Mouse (Mus musculus) kidney, adult 18-20 months (tissue): ENCODE results near the gene Bmt2.
A peak's percentile ranks its signal among the peaks of the same experiment; 100 is the strongest.

Experiments used
- DNase-seq: peaks from one replicate; pipeline ENCODE4 v3.0.0; 2021

Gene Bmt2

GRCm38 (mm10) chr6:13677818-13678282 is at the start of gene Bmt2:
Gene Bmt2, minus strand, starts transcription at chr6:13677966.
- DNase-seq, result peak; percentile 99

- no peak for DNase-seq
Observed at GRCm38 (mm10) chr6:13722166-13722565, 44.4 kb upstream of the Bmt2 start.

GRCm38 (mm10) chr6:13714867-13715266 is 37.1 kb upstream of the Bmt2 start:
- DNase-seq, result no peak

- DNase-seq, result no peak
Observed at GRCm38 (mm10) chr6:13696882-13697281, 19.1 kb upstream of the Bmt2 start.

DNA sequence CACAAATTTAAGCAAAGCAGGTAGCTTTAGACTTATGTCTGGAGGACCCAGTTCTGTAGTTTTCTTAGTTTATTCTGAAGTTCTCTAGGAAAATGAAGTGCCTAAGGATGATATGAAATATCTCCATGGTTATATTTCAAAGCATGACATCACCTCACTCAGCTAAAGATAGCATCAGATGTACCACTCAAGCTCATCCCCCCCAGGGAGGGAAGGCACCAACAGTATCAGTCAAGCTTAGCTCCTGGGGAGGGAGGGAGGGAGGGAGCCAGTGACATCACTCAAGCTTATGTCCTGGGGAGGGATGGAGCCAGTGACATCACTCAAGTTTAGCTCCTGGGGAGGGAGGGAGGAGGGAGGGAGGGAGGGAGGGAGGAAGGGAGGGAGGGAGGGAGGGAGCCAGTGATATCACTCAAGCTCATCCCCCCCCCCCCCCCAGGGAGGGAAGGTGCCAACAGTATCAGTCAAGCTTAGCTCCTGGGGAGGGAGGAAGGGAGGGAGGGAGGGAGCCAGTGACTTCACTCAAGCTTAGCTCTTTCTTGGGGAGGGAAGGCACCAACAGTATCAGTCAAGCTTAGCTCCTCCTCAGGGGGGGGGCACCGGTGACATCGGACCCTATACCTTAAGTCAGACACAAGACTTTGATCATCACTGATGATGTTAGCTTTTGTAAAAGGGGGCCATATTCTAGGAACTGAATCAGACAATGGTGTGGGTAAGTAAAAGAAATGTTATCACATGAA is 17.5 kb upstream of the Bmt2 start:
- no peak for DNase-seq

DNA sequence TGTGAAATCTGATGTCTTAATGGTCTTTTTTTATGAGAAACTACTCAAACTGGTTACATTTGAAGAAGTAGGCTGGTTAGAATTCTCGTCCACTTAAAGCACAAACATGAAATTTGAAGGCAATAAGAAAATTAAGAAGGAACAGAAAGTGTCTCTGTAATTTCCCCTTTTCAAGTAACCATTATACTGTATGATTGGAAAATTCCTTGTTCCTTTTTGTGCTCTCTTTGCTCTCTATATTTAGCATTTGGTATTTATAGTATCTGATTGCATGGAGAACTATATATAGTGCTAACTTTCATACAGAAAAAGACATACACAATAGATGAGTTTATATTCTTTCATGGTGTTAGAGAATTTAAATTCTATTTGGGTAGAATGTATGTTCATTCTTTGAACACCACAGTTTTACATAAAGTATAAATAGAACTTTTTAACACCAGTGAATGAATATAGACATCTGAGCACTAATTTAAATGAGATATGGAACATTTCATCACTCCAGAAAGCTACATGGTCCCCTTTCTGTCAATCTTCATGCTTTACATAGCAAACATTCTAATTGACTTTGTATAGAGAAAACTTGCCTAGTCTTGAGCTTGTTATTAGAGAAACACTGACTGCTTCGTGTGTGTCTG is 14.0 kb upstream of the Bmt2 start:
- DNase-seq, result no peak

- DNase-seq, result no peak
Observed at GRCm38 (mm10) chr6:13690398-13690797, 12.6 kb upstream of the Bmt2 start.

DNA sequence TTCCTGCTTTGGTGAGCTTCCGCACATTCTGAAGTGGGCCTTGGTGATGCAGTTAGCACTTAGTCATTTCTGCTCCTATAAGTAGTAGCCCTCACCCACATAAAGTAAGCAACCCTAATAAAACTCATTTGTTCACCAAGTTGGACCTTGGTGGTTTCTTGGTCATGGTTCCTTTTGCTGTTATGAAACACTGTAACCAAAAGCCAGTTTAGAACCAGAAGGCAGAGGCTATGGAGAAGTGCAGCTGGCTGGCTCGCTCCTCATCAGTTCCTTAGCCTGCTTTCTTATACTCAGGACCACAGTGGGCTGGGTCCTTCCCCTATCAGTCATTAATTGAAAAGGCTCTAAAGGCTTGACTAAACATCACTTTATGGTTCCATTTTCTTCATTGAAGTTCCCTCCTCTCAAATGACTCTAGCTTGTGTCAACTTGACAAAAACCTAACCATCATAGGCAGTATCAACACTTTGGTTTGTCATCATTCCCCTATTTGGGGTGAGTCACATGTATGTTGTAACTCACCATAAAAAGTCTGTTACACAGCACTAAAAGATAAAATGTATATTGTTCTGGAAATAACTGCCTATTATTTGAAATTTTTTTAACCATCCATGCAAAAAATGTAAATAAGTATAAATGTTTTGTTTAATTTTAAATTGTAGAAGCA is 6.3 kb upstream of the Bmt2 start:
- DNase-seq, result no peak

DNA sequence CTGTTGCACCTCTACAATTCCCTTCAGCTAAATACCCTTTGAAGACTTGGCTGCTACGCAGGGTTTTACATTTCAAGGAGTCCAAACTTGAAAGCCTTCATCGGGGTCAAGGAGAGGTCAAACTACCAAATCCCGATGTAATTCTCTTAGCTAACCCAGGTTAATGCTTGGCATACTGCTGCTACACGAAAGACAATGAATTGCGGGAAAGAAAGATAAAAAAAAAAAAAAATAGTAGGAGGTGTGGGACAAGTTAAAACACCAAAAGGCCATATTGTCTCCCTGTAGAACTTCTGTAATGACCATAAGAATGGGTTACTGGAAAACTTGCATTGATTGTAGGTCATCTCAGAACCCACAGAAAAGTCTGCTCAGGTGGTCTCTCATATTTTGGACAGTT is 583 bp upstream of the Bmt2 start:
- no peak for DNase-seq

- DNase-seq, result peak; percentile 69
Observed at GRCm38 (mm10) chr6:13677141-13677761, 515 bp downstream of the Bmt2 start.

DNA sequence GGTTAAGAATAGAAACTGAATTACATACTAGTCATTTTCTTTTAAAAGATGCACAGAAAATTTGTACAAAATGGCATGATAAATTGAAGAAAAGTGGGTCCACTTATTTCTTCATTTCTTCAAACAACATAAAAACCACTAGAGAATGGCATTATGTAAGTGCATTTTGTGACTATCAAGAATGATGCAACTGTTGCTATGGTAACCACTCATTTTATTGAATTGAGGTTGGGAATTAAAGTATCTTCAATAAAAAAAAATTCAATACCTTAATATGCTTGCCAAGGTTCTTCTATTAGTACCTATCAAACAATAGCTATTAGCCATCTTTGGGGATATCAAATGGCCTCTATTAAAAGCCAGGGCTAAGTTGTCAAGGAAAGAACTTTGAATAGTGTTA is 1.6 kb downstream of the Bmt2 start:
- DNase-seq, result no peak

DNA sequence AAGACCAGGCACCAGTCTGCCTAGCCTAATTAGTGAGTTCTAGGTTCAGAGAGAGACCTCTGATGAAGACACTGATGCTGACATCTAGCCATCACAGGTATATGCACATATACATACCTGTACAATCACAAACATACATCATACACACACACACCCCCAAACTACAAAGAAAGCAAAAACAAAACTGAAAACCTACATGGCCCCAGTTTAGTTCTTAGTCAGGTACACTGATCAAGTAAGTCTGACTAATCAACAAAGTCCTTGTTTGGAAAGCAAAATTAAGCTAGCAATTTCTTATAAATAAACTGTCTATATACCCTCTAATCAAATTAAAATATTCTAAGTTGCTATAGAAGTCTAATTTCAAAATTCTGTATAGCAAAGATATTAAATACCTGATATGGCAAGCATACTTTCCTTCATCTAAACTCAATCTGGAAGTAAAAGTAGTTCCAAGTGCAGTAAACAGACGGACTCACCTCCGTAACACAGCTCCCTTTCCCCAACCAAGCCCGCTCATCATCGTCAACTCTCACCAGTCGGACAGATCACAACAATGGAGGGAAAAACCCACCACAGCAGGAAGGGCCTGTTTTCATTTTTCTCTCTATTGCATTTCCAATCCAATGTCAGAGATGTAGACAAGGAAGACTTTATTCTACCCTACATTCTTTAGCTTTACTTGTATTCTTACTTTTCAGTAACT is 3.0 kb downstream of the Bmt2 start:
- DNase-seq, result no peak

- DNase-seq, result no peak
Observed at GRCm38 (mm10) chr6:13665646-13666045, 12.1 kb downstream of the Bmt2 start.

DNA sequence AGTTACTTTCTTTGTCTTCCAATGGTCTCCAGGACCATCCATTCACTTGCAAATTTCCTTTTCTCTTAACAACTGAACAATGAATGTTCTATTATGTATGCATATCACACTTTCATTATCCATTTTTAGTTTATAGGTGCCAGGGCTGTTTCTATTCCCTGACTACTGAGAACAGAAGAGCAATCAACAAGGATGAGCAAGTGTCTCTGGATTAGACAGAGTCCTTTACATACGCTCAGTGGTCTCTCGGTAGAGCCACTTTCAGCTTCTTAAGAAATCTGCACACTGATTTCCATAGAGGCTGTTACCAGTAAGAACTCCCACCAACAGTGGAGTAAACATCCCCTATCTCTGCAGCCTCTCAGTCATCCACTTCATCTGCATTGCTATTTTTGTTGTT is 19.8 kb downstream of the Bmt2 start:
- no peak for DNase-seq

GRCm38 (mm10) chr6:13654081-13654480 is 23.7 kb downstream of the Bmt2 start:
- no peak for DNase-seq

GRCm38 (mm10) chr6:13652284-13652683 is 25.5 kb downstream of the Bmt2 start:
- no peak for DNase-seq

DNA sequence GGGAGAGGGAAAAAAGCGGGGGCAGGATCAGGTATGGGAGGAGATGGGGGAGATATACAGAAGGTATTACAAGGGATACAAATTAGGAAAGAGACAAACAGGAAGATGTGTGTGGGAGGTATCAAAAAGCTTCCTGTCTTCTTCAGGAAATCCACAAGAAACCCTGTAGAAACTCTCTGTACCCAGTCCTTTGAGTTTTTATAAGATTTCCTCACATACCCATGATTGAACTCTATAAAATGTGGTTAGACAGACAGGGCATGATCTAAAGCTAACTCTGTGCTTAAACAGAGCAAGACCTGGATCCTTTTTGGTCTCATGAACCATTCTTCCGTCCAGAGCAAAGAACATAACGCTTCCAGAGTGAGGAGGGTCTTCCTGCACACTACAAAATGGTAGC is 26.9 kb downstream of the Bmt2 start:
- DNase-seq, result no peak

GRCm38 (mm10) chr6:13648305-13648704 is 29.5 kb downstream of the Bmt2 start:
- no peak for DNase-seq

DNA sequence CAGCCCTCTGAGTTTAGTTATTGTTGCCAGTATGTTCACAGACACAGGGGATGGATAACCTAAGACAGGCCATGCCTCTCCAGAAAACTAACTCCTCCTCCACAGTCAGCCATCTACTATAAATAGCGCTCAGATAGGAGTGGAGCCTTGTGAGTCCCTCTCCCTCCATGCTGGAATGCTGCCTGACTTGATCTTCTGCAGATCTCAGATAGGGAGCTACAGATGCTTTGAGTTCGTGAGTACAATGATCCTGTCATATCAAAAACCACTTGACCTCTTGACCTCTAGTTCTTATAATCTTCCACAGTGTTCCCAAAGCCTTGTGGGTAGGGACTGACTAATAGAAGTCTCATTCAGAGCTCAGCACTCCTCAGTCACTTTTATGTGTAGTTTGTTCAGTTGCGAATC is 41.2 kb downstream of the Bmt2 start:
- no peak for DNase-seq

- no peak for DNase-seq
Observed at GRCm38 (mm10) chr6:13632571-13632970, 45.2 kb downstream of the Bmt2 start.

DNA sequence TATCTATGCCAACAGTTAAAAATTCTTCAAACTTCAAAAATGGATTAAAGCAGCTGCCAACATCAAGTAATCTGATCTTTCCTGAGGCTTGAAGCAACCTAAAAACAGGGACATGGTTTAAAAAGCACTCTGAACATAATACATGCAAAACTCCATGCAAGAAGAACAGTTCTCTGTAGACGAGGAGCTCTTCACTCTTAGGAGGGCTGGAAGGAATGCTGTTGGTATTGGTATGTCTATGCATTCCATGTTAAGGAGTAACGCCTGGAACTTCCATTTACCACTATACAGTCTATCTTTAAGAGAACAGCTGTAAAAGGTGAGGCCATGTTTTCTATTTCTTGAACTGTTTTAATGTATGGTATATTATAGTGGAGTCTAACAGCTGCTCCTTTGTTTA is 47.2 kb downstream of the Bmt2 start:
- DNase-seq, result no peak

- DNase-seq, result no peak
Observed at GRCm38 (mm10) chr6:13619618-13620017, 58.1 kb downstream of the Bmt2 start.

GRCm38 (mm10) chr6:13617110-13617509 is 60.7 kb downstream of the Bmt2 start:
- no peak for DNase-seq
